Mouse (Mus musculus) embryo, embryonic 10.5 days (tissue): Measurements from ENCODE around the gene Spns1.
"Not testable (repeated sequence)": the region's sequence is repeated elsewhere in the genome, so short reads cannot be mapped to it uniquely, and the experiment has no call there.

Experiments
- DNase-seq: peaks from one replicate; pipeline ENCODE4 v3.0.0-alpha.2; 2015; ENCODE audit warnings: low spot score

Spns1 gene

GRCm38 (mm10) chr7:126338906-126339305 is 38.3 kb downstream of the Spns1 start:
- no peak for DNase-seq

DNA sequence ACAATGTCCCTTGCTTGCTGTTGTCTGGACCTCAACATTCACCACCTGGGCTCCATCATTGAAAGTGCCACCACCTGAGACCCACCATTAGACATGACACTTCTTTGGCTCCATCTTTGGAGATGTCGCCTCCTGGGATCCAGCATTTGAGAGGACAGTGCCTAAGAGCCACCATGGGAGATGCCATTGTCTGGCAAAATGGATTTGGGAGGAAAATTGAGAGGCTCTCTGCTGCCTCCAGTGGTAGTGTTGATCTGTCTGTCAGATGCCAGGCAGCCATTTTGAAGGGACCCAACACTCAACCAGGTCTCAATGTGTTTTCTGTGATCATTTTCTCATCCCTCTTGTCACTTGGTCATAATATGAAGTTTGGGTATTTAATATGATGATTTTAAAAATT is 41.7 kb downstream of the Spns1 start:
- DNase-seq: no peak

DNA sequence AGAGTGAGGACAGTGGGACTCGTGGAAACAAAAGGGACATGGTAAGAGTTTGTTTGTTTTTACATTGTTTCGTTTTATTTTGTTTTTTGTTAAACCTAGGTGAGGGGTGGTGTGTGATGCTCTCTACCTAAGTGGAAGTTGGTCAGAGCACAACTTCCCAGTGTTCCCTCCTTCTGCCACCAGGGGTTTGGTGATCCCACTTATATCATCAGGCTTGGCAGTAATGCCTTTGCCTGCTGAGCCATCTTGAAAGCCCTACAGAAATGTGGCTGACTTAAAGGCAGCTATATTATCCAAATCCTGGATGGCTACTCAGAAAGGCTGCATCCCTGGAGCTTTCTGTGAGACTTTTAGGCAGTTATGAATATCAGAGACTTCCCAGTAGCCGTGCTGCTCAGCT is 44.6 kb downstream of the Spns1 start:
- no peak for DNase-seq

DNA sequence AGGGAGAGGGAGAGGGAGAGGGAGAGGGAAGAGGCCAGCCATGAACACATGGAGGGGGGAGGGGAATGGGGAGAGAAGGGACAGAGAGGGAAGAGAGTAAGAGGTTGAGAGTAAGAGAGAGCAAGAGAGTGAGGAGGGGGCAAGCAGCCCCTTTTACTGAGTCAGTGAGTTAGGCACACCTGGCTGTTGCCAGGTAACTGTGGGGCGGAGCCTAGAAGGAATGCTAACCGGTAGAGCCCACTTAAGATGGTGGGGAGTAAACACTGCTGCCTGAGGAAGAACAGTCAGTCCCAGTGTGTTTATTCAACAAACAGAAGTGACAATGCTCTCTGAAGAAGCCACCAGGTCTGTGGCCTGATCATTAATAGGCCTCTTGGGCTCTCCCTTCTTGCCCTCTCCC is 46.6 kb downstream of the Spns1 start:
- no peak for DNase-seq

- no peak for DNase-seq
These were observed 47.2 kb downstream of the Spns1 start for GRCm38 (mm10) chr7:126329907-126330645.

GRCm38 (mm10) chr7:126328848-126329247 is 48.4 kb downstream of the Spns1 start:
- DNase-seq: not testable (repeated sequence)

GRCm38 (mm10) chr7:126325576-126326273 is 51.5 kb downstream of the Spns1 start:
- not testable (repeated sequence) for DNase-seq

- peak; percentile 27 for DNase-seq
These were observed 52.5 kb downstream of the Spns1 start for GRCm38 (mm10) chr7:126324791-126325190.

DNA sequence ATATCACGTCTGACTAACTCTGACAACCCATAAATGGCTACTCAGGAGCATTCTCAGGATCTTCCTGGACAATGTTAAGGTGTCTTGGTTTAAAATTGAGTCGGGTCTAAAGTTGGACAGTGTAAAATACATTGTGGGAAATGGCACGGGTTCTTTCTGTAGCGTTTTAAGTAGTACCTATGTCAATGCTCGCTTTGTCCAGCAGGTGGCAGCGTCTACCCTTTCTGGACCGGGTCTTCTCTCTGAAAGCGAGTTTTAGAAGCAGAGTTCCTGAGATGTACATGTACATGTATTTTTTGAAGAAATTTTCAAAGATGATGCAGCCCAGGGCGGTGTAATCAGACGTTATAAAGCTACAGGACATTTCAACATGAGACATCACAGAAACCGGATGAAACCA is 53.5 kb downstream of the Spns1 start:
- DNase-seq: peak; percentile 94
